Mouse (Mus musculus): ENCODE results near the gene Gm20696. TPM values are rescaled to one million over a fixed set of nuclear protein-coding genes. Genes with fewer than 3 reads are reported as not detected.
A peak's percentile ranks its signal among the peaks of the same experiment; 100 is the strongest.

Gene Gm20696
- polyA plus RNA-seq, 1 experiment from 2014 or later = 3.4 TPM

DNA sequence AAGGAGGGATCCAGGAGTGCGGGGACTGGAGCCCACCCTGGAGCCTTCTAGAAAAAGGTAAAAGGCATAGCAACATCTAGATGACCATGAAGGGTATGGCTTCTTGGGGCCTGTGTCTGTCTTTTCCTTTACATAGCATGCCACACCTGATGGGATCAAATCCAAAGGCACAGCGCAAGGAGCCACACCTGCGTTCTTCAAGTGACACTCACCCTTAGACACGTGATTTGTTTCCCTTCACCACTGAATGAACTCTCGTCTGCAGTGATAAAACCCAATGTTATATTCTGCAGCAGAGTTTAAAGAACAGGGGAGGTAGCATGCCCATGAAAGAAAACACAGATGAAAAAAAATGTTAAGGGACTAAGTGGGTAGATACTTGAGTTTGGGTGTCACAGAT lies 257.0 kb downstream of the Gm20696 start:
- no peak for ATAC-seq (ENCODE audit: low FRiP score, low read depth)
- 86% methylated on average over 5 of the region's 5 CpGs for WGBS
- no peaks in the 10 kb centered on the region for H3K9me3 ChIP-seq
- H3K4me2 ChIP-seq = no peak overlapping the region
- H3K27ac ChIP-seq (replicated peaks) = no peak overlapping the region
- no peaks in the 10 kb centered on the region for H3K27me3 ChIP-seq
- H3K9ac ChIP-seq = no peak overlapping the region
- H3K4me3 ChIP-seq = no peak overlapping the region
- H3K36me3 ChIP-seq = no peaks in the 10 kb centered on the region
- H3K4me1 ChIP-seq (replicated peaks) = peaks cover 3% of the 10 kb centered on the region; the same call in 1 of the 2 replicates

DNA sequence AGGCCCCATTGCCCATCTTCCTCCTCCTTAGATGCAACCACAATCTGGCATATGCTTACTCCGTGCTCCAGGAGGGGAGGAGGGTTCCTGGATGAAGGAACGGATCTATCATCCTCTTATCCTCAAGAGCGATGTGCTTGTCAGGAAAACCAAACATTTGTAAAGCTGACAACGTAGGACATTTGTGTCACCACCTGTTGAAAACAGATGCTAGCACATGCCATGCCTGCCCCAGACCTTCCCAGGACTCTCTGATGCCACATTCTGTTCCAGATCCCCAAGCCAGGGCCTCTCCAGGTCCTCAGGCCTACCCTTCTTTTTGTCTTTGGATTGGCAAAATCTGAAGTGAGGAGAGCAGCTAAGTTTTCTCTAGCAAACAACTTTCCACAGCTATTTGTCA lies 257.7 kb downstream of the Gm20696 start:
- WGBS = 82% methylated on average over 4 of the region's 4 CpGs
- H3K4me2 ChIP-seq = no peak overlapping the region
- H3K27me3 ChIP-seq = no peaks in the 10 kb centered on the region
- ATAC-seq (ENCODE audit: low FRiP score, low read depth) = no peak
- no peak overlapping the region for H3K9ac ChIP-seq
- no peak overlapping the region for H3K27ac ChIP-seq (replicated peaks)
- H3K4me1 ChIP-seq (replicated peaks) = peaks cover 3% of the 10 kb centered on the region; the same call in 1 of the 2 replicates
- no peaks in the 10 kb centered on the region for H3K36me3 ChIP-seq
- H3K4me3 ChIP-seq = no peak overlapping the region
- H3K9me3 ChIP-seq = no peaks in the 10 kb centered on the region

DNA sequence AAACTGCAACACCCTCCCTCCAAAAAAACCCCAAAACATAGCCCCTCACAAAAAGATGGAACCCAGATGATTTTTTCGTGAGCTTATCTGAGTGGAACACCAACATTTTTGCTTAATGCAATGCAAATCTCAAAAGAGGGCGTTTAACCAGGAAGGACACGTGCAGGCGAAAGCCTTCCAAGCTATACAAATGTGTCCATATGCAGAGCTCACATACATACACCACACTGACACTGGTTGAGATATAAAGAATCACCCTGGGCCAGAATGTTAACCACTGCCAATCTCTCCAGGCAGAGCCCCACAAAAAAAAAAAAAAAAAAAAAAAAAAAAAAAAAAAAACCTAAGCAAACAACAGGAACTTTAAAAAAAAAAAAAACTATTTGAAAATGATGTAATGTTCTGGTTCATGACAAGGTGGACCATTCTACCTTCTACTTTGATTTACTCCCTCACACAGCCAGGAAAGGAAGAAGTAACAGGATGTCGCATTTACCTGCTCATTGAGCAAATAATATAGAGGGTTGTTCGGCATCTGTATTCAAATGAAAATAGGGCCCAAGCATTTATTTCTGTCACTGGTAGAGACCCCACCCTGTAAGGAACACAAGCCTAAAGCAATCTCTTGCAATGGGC lies 262.7 kb downstream of the Gm20696 start:
- Histone ChIP-seq H3K4me2 (no peak overlapping the region), H3K27ac (replicated peaks) (no peak overlapping the region), H3K4me3 (no peak overlapping the region), H3K9me3 (no peaks in the 10 kb centered on the region), H3K36me3 (no peaks in the 10 kb centered on the region), H3K4me1 (replicated peaks) (peaks cover 5% of the 10 kb centered on the region; the same call in 1 of the 2 replicates), H3K9ac (no peak overlapping the region), H3K27me3 (no peaks in the 10 kb centered on the region)
- 88% methylated on average over 6 of the region's 6 CpGs for WGBS
- ATAC-seq (ENCODE audit: low FRiP score, low read depth) = no peak

DNA sequence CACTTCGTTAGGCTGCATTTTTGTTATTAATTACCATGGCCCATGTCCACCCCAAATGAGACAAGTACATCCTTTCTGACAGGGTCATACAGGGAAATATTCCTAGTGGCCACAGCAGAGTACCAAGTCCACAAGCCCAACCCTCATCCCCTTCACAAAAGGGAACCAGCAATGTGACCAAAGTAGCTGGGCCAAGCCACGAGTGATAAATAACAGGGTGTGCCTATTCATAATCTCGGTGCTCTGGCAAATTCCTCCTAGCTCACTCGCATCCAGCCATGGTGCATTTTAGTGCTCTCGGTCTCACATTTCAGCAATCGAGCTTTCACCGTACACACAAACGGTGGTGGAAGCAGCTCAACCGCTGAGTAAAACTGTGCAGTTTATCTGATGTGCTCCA lies 263.7 kb downstream of the Gm20696 start:
- 80% methylated on average over 9 of the region's 9 CpGs for WGBS
- no peaks in the 10 kb centered on the region for H3K9me3 ChIP-seq
- no peak for ATAC-seq (ENCODE audit: low FRiP score, low read depth)
- no peak overlapping the region for H3K4me2 ChIP-seq
- no peak overlapping the region for H3K9ac ChIP-seq
- no peaks in the 10 kb centered on the region for H3K27me3 ChIP-seq
- no peak overlapping the region for H3K4me3 ChIP-seq
- H3K4me1 ChIP-seq (replicated peaks) = peaks cover 5% of the 10 kb centered on the region; the same call in 1 of the 2 replicates
- H3K36me3 ChIP-seq = no peaks in the 10 kb centered on the region
- no peak overlapping the region for H3K27ac ChIP-seq (replicated peaks)

DNA sequence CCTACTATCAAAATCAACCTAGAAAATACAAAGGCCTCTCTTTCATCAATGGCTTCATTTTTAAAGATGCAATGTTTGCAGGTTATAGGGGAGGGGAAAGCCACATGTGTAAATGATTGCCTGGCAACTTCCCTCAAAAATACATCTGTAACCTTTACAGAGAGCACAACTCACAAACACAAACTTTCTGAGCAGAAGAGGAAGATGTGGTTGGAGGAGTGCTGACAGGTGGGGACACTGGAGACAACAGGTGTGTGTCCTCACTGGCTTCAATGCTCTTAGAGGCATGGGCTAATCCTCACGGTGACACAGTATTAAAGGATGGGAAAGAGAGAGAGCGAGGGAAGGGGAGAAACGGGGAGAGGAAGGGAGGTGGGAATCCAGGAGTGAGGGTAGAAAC lies 264.2 kb downstream of the Gm20696 start:
- no peak overlapping the region for H3K4me3 ChIP-seq
- WGBS = 85% methylated on average over 3 of the region's 3 CpGs
- peaks cover 5% of the 10 kb centered on the region; the same call in 1 of the 2 replicates for H3K4me1 ChIP-seq (replicated peaks)
- H3K27ac ChIP-seq (replicated peaks) = no peak overlapping the region
- H3K36me3 ChIP-seq = no peaks in the 10 kb centered on the region
- H3K4me2 ChIP-seq = no peak overlapping the region
- H3K27me3 ChIP-seq = no peaks in the 10 kb centered on the region
- H3K9ac ChIP-seq = no peak overlapping the region
- H3K9me3 ChIP-seq = no peaks in the 10 kb centered on the region
- ATAC-seq (ENCODE audit: low FRiP score, low read depth) = no peak

DNA sequence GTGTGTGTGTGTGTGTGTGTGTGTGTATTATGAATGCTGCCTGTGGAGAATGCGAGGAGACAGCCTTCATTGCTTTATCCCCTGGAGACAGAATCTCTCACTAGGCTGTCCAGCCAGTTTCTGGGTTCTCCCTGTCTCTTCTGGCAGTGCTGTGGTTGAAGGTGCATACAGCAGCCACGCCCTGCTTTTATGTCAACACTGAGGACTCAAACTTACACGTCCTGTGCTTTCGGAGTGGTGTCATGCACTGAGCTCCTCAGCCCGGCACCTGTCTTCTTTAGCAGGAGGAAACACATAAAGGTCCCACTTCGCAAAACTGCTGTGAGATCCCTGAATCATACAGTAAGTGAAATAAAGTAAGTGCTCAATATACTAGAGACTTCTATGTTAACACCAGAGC lies 264.8 kb downstream of the Gm20696 start:
- no peak overlapping the region for H3K4me2 ChIP-seq
- no peak for ATAC-seq (ENCODE audit: low FRiP score, low read depth)
- H3K27me3 ChIP-seq = no peaks in the 10 kb centered on the region
- no peaks in the 10 kb centered on the region for H3K36me3 ChIP-seq
- no peak overlapping the region for H3K4me3 ChIP-seq
- no peak overlapping the region for H3K27ac ChIP-seq (replicated peaks)
- H3K4me1 ChIP-seq (replicated peaks) = peaks cover 5% of the 10 kb centered on the region; the same call in 1 of the 2 replicates
- WGBS = 80% methylated on average over 6 of the region's 6 CpGs
- H3K9me3 ChIP-seq = no peaks in the 10 kb centered on the region
- H3K9ac ChIP-seq = no peak overlapping the region

DNA sequence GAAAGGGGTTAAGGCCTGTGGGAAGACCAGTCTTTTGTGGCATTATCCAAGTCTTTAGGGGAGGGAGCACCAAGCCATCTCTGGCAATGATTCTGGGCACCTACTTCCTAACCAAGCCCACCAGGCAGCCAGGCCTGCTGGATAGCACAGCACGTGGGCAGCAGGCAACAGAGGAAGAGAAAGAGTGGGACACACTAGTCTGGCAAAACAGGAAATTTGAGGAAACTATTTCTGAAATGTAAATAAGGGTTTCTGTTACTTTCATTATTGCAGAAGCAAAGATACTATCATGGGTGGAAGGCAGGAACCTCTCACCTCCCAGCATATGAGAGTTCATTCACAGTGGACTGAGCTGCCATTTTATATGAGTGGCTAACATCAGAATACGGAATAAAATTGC lies 265.4 kb downstream of the Gm20696 start:
- no peak overlapping the region for H3K27ac ChIP-seq (replicated peaks)
- no peaks in the 10 kb centered on the region for H3K27me3 ChIP-seq
- H3K36me3 ChIP-seq = no peaks in the 10 kb centered on the region
- H3K4me1 ChIP-seq (replicated peaks) = peaks cover 5% of the 10 kb centered on the region; the same call in 1 of the 2 replicates
- H3K9me3 ChIP-seq = no peaks in the 10 kb centered on the region
- no peak for ATAC-seq (ENCODE audit: low FRiP score, low read depth)
- 52% methylated on average over 2 of the region's 2 CpGs for WGBS
- no peak overlapping the region for H3K4me2 ChIP-seq
- no peak overlapping the region for H3K4me3 ChIP-seq
- no peak overlapping the region for H3K9ac ChIP-seq

DNA sequence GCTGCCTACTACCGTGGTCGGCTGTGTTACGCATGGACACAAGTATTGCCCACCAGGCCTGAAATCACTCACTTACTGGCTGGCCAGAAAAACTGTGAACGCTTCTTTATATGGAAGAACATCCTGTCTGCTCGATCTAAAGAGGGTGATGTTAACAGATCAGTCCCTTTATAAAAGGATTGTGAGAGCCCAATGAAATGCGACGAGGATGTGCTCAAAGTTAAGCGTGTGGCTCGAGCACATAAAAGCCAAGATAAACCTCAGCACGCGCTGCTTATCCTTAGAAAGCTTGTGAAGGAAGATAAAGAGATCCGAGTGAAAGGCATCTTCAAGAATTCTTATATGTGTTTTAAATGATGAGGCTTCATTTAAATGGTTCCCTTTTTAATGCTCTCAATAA lies 270.9 kb downstream of the Gm20696 start:
- ATAC-seq (ENCODE audit: low FRiP score, low read depth) = no peak
- H3K9me3 ChIP-seq = no peaks in the 10 kb centered on the region
- H3K27ac ChIP-seq (replicated peaks) = no peak overlapping the region
- H3K36me3 ChIP-seq = no peaks in the 10 kb centered on the region
- H3K4me1 ChIP-seq (replicated peaks) = 0 out of 2 replicates have a peak, but pooled peaks cover 4% of the 10 kb centered on the region
- WGBS = 59% methylated on average over 12 of the region's 12 CpGs
- no peaks in the 10 kb centered on the region for H3K27me3 ChIP-seq
- H3K4me2 ChIP-seq = no peak overlapping the region
- H3K9ac ChIP-seq = no peak overlapping the region
- H3K4me3 ChIP-seq = no peak overlapping the region

DNA sequence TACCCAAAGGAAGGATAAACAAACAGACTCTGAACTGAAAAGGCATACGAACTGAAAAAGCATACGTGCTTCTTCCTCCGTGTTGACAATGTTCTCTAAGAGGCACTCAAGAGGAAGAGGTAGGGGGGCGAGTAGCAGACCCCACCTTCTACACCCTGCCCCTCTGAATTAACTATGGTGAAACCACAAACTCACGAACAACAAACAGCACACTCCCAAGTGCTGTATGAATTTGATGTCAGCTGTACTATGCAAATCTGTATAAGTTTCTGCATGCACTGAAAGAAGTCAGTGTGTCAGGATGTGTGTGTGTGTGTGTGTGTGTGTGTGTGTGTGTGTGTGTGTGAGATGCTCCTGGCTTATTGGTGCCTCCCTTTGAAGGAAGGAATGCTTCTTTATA lies 271.8 kb downstream of the Gm20696 start:
- 84% methylated on average over 5 of the region's 5 CpGs for WGBS
- Histone ChIP-seq H3K4me1 (replicated peaks) (0 out of 2 replicates have a peak, but pooled peaks cover 4% of the 10 kb centered on the region), H3K4me3 (no peak overlapping the region), H3K9ac (no peak overlapping the region), H3K27ac (replicated peaks) (no peak overlapping the region), H3K9me3 (no peaks in the 10 kb centered on the region), H3K27me3 (no peaks in the 10 kb centered on the region), H3K4me2 (no peak overlapping the region), H3K36me3 (no peaks in the 10 kb centered on the region)
- no peak for ATAC-seq (ENCODE audit: low FRiP score, low read depth)

DNA sequence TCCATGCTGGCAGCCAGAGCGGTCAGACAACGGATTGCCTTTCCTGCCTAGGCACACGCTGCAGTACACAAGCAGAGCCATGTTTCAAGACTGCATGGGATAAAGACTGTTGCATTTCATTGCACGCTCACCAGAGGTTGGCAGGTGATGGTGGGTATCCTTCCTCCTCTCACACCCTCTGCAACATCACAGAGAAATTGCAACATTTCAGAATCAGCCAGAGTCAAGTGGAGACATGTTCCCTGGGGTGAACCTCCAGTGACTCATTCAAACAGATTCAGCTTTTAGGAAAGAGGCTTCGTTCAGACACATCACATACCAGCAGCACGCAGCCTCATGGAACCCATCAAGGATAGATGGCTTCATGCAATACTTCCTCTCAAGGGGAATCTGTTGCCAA lies 274.1 kb downstream of the Gm20696 start:
- Histone ChIP-seq H3K9ac (no peak overlapping the region), H3K9me3 (no peaks in the 10 kb centered on the region)

DNA sequence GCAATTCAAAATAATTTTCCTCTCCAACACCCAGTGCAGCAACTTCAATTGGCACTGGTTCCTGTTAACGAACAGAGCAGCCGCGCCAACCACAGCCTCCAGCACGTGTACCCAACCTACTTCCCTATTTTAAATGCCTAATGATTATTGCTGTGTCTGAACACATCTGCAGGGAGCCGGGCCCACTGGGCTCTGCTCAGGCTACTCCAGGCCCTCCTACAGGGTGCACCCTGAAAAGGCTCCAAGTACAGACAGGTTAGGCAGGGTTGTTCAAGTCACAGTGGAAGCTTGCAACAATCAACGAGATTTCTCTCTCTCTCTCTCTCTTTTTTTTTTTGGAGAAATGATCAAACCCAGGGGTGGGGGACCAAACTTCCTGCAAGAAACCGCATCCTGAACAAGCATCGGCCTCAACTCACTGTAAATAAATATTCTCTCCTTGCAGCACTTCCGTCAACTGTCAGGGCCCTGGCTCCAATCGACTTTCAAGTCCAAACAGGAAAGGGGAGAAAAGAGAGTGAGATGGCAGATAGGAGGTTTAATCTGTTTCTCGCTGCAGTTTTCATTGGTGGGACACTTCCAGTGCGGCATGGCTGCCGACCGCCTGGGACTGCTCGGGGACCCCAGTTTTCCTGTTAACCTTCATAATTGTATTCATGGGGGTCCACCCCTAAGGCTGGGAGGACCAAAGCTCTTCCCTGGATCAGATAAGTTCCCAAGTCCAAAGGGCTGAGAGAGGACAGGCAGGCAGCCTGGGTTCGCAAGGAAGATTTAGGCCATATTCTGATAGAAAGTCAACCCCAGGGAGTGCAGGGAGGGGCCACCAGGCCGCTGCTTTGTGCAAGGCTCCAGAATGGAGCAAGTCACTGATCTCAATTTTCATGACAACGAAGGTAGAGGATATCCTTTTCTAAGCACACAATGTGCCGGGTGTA lies 277.6 kb downstream of the Gm20696 start:
- 73% methylated on average over 19 of the region's 19 CpGs for WGBS
- Histone ChIP-seq H3K36me3 (no peaks in the 10 kb centered on the region), H3K4me3 (no peak overlapping the region), H3K27ac (replicated peaks) (peak overlapping the region; percentile 46; the same call in 1 of the 2 replicates), H3K4me2 (no peak overlapping the region), H3K4me1 (replicated peaks) (no peaks in the 10 kb centered on the region), H3K9ac (no peak overlapping the region), H3K9me3 (no peaks in the 10 kb centered on the region), H3K27me3 (no peaks in the 10 kb centered on the region)
- ATAC-seq (ENCODE audit: low FRiP score, low read depth) = no peak

More for the DNA sequence above, 274.1 kb downstream of the Gm20696 start:
- Histone ChIP-seq H3K4me1 (replicated peaks) (0 out of 2 replicates have a peak, but pooled peaks cover 4% of the 10 kb centered on the region), H3K4me2 (no peak overlapping the region), H3K36me3 (no peaks in the 10 kb centered on the region), H3K4me3 (no peak overlapping the region), H3K27me3 (no peaks in the 10 kb centered on the region), H3K27ac (replicated peaks) (no peak overlapping the region)
- no peak for ATAC-seq (ENCODE audit: low FRiP score, low read depth)
- WGBS = 93% methylated on average over 6 of the region's 6 CpGs

DNA sequence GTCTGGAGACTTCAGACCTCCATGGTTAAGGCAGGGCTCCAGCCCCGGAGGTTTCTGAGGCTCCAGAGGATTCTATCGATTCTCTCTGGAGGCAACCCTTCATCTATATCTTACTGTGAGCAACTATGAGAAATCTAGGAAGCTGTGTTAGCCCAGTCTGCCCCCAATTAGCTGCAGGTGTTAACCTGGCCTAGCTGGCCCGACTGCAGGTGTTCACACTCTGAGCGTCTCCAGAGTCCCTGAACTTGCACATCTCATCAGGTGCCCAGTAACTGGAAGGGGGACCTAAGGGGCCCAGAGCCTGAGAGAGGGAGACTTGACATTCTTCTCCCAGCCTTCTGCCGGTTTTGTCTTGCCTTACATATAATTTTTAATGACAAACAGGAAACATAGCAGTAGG lies 278.6 kb downstream of the Gm20696 start:
- no peak overlapping the region for H3K27ac ChIP-seq (replicated peaks)
- no peaks in the 10 kb centered on the region for H3K9me3 ChIP-seq
- H3K4me1 ChIP-seq (replicated peaks) = peaks cover 4% of the 10 kb centered on the region; the same call in 1 of the 2 replicates
- H3K4me3 ChIP-seq = no peak overlapping the region
- H3K9ac ChIP-seq = no peak overlapping the region
- no peak for ATAC-seq (ENCODE audit: low FRiP score, low read depth)
- H3K4me2 ChIP-seq = no peak overlapping the region
- no peaks in the 10 kb centered on the region for H3K36me3 ChIP-seq
- WGBS = 93% methylated on average over 5 of the region's 5 CpGs
- H3K27me3 ChIP-seq = no peaks in the 10 kb centered on the region

Measured in hindbrain, embryonic 15.5 days (tissue).